Mouse (Mus musculus): ENCODE measurements around the gene Slc50a1.

Gene Slc50a1

GRCm38 (mm10) chr3:89231772-89232275, 38.5 kb downstream of the Slc50a1 start:
- DNase-seq (ENCODE audit: low spot score in 2 of 2): no peak

- DNase-seq (ENCODE audit: low spot score in 2 of 2): no peak
Measured at GRCm38 (mm10) chr3:89231345-89231744, 39.0 kb downstream of the Slc50a1 start.

GRCm38 (mm10) chr3:89230561-89230960, 39.8 kb downstream of the Slc50a1 start:
- no peak for DNase-seq (ENCODE audit: low spot score in 2 of 2)

- DNase-seq (ENCODE audit: low spot score in 2 of 2): no peak
Measured at GRCm38 (mm10) chr3:89229276-89229675, 41.1 kb downstream of the Slc50a1 start.

- no peak for DNase-seq (ENCODE audit: low spot score in 2 of 2)
Measured at GRCm38 (mm10) chr3:89228836-89229235, 41.5 kb downstream of the Slc50a1 start, which contains the start of gene Muc1. TSS of gene Muc1 (plus strand) at chr3:89229057.

GRCm38 (mm10) chr3:89228180-89228549, 42.2 kb downstream of the Slc50a1 start:
- peak; percentile 88 to 89 for DNase-seq (ENCODE audit: low spot score in 2 of 2)

GRCm38 (mm10) chr3:89227307-89228179, 42.8 kb downstream of the Slc50a1 start:
- peak; percentile 92 to 96 for DNase-seq (ENCODE audit: low spot score in 2 of 2)

- DNase-seq (ENCODE audit: low spot score in 2 of 2): no peak
Measured at GRCm38 (mm10) chr3:89226900-89227299, 43.5 kb downstream of the Slc50a1 start, which contains the start of gene Mtx1. TSS of gene Mtx1 (minus strand) at chr3:89227088.

GRCm38 (mm10) chr3:89226361-89226760, 44.0 kb downstream of the Slc50a1 start:
- DNase-seq (ENCODE audit: low spot score in 2 of 2): no peak

GRCm38 (mm10) chr3:89225918-89226317, 44.5 kb downstream of the Slc50a1 start:
- no peak for DNase-seq (ENCODE audit: low spot score in 2 of 2)

- DNase-seq (ENCODE audit: low spot score in 2 of 2): no peak
Measured at GRCm38 (mm10) chr3:89225321-89225815, 45.0 kb downstream of the Slc50a1 start.

GRCm38 (mm10) chr3:89224796-89225195, 45.6 kb downstream of the Slc50a1 start:
- DNase-seq (ENCODE audit: low spot score in 2 of 2): no peak

- DNase-seq (ENCODE audit: low spot score in 2 of 2): no peak
Measured at GRCm38 (mm10) chr3:89221167-89221566, 49.2 kb downstream of the Slc50a1 start.

GRCm38 (mm10) chr3:89219546-89219945, 50.8 kb downstream of the Slc50a1 start:
- DNase-seq (ENCODE audit: low spot score in 2 of 2): no peak

- no peak for DNase-seq (ENCODE audit: low spot score in 2 of 2)
Measured at GRCm38 (mm10) chr3:89218271-89218670, 52.1 kb downstream of the Slc50a1 start.

All from right cerebral cortex, adult 2 months (tissue).